Mouse (Mus musculus) B cell, adult 2 months (primary cell): ENCODE results near the gene Gm37240.

Source experiments
- DNase-seq, 2 experiments: peaks; one replicate each; pipeline ENCODE4 v3.0.0; 2022

Gene Gm37240

DNA sequence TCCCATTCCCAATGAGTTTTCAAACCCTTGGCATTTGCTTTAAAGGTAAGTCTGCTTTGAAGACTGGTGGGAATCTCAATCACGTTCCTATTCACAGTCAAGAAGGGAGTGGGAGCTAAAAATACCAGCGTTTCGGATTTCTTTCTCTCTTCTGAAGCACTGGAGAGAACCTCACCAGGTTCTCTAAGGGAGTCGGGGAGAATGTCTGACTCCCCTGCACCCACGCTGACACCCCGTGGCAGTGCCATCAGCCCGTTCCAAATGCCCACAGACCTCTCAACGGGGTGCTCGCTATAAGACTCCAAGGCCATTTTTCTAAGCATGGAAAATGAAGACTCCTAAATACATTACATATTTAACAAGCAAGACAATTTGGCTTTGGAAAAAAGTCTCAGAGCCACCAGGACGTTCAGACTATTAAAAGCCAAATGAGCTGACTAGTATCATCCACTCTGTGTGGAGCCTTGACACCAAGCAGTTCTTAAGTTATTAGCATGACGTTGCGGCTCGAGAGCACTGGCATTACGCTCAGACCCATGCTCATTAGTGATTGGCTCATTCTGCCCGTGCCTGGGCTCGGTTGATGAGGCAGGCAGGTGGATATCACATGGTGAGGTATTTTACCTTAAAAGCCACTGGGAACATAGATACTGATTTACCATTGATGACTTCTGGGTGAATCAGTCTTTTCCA is 508.5 kb downstream of the Gm37240 start:
- no peak for DNase-seq

DNA sequence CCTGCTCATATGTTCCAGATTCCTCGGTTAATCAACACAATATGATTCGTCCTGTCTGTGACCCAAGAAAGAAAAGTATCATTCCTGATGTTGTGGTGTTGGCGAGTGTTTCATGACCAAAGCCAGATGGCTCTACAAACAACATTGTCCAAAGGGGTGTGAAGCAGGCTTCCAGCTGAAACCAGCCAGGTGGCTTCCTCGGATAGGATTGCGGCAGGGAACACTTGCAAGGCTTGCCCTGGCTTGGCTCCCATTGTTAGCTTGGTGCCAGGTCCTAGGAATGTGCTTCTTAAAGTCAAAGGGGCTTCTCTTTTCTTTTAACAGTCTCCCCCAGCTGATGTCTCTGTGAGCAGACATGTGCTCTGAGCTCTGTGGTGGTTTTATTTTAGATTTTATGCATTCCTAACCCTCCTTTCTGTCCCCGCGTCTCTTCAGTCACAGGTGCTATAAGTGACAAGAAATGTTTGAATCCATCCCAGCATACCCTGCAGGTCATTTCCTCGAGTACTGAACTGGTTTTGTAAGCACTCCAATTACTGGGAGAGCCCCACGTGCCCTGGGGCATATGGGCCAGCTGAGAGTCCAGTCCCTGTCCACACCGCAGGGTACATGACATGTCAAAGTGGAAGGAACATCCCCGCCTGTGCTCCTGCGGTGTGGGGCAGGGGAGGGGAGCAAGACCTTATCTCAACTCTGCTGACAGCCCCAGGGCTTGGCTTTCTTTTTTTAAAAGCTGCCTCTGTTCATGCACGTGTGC is 509.2 kb downstream of the Gm37240 start:
- no peak for DNase-seq

DNA sequence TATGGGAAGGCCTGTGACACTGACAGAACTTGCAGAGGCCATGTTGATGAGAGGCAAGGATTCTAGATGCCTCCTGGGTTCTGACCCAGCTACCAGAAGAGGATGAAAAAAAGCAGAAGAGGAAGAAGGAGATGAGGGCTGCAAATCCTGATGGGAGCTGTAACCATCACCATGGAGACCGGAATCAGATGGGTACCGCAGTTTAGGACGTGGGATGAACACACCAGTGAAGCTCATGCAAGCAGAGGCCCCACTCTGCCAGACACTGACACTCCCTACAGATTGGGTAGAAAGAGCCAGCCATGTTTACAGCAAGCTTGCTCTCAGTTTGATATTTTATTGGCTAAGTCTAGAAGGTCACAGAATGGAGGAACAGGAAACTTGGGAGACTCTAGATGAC is 509.8 kb downstream of the Gm37240 start:
- no peak for DNase-seq

DNA sequence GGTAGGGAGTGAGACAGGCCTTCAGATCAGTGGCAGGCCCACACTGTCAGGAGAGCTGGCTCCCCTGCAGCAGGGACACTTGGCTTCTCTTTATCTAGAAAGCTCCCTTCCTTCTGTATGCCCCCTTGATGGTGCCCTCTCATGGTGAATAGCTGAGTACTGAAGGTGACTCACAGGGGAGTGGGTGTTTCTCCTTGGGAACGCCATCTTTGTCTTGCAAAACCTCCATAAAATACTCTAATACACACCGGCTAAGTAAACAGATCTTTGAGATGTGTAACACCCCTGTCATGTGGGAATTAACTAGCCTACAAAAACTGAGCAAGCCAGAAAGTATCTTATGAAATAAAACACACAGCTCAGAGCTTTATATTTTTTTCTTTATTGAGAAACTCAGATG is 510.8 kb downstream of the Gm37240 start:
- DNase-seq: no peak

DNA sequence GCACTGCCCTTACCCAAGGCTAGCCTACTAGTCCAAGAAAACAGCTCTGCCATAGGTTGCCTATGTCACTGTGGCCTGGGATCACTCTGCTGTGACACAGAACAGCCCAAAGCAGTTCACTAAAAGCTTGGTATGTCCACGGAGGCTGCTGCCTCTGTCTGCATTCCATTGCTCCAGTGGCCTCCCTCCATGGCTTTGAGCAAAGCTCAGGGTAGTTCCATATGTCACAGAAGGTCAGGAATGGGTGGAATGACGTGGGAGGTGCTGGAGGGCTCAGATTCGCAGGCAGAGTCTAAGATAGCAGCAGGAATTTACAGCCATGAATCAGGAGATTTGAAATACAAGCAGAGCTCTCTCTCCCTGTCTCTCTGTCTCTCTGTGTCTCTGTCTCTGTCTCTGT is 514.3 kb downstream of the Gm37240 start:
- DNase-seq: no peak

DNA sequence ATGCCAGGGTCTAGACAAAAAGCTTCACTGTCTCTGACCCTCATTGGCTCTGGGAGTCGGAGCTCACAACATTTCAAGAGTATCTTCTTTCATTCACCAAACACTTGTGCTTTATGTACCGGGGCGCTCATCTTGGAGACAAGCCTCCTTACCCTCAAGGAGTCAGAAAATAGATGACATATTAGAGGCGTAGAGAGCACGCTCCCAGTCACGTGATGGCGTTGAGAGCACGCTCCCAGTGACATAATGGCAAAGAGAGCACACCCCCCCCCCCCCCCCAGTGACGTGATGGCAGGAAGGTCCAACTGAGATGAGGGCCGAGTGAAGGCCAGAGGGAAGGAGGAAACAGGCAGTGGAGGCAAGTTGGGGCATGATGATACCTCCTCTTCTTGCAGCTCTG is 517.5 kb downstream of the Gm37240 start:
- no peak for DNase-seq

DNA sequence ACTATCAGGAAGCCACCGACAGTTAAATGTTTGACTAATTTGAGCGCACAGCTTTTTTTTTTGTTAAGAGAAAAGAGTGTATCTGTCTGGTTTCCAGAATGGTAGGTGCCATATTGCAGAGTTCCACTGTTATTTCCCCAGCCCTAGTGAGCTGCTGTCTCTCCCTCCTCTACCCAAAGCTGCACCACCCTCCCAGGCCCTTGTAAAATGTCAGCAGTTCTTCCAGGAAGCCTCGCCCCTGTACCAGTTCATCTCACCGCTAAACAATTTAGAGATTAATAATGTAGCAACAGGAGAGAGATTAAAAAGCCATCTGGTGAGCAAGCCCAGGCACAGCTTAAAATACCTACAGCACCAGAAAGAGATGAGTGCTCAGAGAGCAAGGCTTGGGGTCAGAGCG is 518.2 kb downstream of the Gm37240 start:
- DNase-seq: no peak

DNA sequence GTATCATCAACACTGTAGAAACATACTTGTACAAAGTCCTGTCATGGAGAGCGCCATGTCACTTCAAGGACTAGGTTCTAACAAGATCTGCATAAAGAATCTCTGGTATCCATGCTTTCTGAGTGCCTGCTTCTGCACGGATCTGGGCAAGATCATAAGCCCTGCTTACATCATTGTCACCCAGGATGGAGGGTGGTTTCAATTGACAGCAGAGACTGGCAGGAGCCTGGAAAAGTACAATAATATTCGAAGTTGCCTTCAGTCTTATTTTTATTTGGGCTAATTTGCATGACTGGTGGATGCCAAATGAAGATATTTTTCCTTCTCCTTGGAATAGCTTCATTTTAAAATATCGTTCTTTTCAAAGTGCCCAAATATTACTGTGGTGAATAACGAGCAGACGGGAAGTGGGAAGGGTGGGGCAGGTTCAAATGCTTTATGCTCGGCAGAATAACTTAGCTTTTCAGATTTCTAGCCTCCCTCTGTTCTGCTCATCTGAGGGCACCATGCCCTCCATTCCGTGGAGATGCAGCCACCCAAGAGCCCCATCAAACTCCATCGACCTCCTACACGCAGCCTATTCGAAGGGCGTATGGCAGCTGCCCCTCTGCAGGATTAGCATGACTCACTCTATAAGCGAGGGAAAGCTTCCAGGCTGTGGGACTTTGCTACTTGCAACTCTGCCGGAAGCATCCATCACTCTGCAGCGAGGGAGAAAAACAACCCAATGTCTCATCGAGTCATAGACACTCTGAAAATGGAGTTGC is 518.8 kb downstream of the Gm37240 start:
- DNase-seq: no peak

DNA sequence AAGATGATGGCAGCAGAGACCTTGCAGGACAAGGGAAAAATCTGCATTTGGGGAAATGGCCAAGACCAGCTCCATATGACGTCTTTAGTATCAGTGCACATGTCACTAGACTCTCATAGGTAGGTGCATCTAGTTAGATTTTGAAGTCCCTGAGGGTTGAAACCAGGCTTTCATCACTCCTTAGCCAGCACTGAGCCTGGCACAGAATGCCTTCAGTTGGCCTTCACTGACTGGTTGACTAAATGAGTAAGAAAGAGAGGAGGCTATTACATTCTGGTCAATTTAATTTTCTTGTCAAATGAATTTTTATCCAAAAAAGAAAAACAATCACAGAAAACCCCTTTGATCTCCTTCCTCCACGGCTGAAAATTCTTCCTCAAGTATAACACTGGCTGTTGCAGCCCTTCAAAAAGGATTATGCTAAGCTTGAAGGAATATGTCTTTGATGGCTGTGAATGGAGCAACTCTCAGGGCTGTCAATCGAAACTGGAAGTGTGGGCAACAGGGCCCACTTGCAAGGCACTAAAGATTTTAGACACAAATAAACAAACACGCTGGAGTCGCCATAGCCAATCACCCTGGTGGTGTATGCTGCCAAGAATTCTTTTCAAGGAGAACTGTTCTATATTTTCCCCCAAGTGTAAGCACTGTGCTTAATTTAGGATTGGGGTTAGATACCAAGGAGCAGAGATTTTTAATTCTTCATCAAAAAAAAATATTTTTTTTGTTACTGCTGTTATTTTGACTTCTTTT is 522.6 kb downstream of the Gm37240 start:
- no peak for DNase-seq

DNA sequence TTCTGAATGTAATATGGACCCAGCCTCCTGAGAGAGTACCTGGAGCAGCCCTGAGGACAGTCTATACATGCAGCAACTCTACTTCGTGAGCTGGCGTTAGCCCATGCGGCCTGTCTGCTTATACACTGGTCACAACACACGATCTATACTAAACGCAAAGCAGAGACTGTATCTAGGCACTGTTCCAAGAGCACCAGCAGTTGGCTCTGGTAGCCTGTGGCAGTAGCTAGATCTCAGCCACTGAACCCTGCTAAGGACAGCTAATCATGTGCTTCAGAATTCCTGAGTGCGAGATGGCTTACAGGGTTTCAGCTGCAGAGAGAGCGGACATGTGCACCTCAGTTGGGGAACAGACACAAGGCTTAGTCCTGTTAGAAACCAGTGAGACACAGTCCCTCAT is 524.4 kb downstream of the Gm37240 start:
- no peak for DNase-seq

DNA sequence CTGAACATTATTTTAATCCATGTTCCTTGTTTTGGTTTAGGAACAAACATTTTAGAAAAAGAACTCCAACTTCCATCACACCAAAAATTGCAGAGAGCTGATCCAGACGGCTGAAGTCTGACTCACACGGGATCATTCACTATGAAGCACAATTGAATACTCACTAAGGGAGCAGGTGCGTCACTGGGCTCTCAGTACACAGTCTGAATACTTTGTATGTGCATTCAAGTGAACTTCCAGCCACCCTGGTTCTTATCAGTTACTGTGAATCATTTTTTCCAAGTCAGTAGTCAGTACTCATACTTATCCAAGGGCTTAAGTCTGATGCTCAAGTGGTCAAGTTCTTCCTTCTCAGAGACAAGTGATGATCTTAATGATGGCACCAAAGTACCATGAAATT is 530.9 kb downstream of the Gm37240 start:
- DNase-seq: no peak

DNA sequence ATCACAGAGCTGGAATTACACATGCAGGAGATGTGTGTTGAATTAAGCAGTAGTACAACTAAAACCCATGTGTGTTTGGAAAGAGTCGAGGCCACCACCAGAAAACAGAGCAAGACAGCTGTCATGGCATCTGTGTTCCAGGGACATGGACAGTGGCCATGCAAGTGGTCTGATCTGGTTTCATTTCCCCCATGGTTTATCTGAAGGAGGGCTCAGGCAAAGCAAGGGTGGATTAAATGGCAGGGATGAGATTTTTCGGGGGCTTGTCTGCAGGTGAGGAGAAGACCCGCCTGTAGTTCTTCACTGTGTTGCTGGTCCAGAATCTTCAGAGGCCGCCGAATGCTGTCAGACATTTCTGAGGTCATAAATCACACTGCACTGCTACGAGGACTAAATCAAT is 539.3 kb downstream of the Gm37240 start:
- DNase-seq: no peak

DNA sequence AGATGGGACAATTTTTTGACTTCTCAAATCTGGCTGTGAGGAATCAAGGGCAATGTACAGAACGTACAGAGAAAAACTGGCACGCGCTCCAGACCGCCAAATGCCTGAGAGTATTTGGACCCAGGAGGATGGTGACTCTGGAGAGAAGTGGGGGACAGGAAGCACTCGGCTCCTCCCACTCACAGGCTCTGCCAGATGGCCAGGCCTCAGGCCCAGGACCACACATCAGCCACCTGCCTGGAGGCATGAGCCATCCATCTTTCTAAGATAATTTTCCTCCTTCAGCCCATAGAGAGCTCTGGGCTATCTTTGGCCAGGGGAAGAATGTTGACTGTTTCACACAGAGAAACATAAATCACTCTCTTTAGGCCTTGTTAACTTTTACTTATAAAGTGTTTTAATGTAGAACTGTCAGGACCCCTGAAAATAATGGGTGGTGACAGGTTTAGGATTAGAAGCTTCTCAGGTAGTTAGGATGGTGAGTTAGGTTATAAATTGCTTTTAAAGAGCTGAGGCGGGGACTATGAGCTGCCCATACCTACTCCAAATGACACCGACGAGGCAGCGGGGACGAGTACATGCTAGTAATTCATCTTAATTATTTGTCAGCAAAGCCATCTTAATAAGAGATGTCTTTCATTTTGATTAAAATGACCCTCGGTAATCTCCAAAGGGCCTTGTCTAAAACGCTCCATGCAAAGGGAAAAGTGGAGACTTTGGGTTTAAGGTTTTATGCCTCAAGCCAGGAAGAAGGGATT is 546.0 kb downstream of the Gm37240 start:
- no peak for DNase-seq

DNA sequence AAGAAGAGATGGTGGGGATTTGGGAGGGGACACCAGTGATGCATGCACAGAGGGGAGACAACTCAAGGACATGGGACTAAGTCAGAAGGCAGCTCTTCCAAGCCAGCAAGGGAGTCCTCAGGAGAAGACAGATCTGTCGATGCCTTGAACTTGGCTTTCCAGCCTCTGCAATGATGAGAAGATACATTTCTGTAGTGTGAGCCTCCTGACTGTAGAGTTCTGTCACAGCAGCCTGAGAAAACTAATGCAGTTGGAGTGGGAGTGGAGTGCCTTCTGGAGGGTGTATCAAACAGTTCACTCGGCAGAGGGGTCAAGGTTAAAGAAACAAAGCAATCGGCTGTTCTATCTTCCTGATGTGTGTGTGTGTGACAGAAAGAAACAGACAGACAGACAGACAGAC is 546.8 kb downstream of the Gm37240 start:
- no peak for DNase-seq

DNA sequence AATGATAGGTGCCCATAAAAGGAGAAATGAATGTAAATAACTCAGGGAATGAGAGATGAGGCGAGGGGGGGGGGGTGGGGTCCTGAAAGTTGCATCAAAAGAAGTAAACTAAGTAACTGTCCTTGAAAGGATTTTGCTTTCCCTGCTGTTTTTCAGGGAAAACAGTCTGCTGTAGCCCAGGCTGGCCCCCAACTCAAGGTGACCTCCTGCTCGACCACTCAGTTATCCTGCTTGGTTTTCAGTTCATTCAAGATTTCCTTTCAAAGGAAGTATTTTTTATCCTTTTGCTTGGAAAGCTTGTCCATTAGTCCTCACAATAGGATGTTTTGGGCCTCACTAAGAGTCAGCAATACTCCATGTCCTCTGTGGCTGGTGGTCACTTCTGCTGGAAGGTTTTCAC is 547.4 kb downstream of the Gm37240 start:
- DNase-seq: no peak

DNA sequence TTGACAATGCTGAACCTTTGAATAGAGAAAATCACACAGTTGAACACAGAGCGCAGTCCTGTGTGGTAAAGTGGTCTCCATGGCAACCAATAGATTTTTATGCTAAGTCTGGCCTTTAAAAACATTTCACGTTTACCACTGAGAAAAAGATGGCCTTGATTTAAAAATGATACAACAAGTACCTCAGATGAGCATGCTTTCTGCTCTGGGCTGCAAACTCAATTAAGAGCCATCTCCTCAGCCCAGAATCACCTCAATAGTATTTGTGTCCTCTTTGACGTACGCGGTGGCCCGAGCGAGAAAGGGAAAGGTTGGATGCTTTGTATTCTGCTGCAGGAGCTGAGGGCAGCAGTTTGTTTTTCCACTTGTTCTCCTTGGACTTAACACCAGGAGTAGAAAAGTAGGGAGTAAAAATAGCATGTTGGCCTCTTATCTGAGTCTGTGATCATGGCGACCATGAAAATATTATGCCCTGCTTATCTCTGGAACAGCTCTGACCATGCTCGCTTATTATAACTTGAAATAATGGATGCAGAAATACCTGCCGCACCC is 548.0 kb downstream of the Gm37240 start:
- no peak for DNase-seq

DNA sequence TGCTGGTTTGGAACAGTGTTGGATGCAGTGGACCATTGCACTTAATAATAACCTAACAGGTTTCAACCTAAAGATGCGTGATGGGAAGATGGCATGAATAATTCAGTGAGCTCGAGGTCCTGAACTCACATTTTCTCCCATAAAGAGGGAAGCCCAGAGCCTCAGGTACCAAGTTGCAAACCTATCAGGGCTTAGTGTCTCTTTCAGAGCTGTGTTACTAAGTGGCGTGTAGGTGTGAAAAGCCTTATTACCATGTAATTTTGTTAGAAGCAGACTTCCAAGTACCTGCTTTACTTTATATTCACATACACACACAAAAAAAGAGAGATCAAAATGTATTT is 548.6 kb downstream of the Gm37240 start:
- DNase-seq: no peak

DNA sequence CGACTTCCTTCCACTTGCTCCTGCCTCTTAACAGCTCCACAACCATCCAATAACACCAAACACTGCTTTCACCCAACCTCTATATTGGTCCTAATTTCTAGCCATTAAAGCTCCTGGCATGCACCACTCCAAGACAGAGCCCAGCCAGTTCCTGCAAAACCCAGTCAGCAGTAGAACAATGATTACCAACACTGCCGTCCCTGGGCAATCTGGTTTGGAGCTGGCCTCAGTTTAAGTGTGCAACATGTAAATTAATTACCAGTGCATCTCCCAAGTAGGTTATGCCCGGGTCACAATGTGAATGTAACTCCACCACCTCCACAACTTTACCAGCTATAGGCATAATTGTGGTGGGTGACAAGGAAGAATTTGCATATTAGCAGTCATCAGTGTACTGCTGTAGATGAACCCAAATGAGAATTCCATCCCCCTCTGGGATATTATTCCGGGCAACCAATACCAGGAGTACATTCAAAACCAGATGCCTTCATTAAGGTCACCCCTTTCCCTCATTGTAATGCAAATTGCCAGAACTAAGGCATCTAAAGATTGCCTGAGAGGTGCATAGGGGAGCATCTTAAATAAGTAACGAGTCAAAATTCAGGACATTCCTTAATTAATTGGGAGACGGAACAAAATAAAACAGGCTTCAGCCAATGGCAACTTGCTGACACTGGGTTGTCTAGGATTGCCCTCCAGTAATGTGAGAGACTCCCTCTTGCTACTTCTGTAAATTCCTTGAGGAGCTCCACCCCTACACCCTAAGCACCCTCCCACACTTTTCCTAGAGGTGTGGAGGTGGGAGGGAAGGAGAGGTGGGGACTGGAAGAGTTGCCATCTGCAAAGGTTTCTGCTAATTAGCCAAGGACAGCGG is 549.2 kb downstream of the Gm37240 start:
- DNase-seq: no peak

DNA sequence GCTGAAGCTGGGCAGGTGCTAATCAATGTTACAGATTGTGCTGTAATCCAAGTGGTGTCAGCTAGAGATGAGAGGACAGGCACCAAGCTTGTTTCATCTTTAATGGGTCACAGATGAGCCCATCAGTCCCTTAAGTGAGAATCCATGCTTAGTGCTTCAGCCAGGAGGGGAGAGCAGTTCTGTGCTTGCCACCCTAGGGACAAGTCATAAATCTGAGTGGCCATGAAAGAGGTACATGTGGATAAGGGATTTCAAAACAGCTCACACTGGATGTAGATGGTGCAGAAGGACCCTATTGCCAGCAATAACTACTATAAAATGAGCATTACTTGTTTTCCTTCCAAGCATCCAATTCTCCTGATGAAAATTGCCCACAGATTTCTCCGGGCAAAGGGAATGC is 551.8 kb downstream of the Gm37240 start:
- DNase-seq: no peak

DNA sequence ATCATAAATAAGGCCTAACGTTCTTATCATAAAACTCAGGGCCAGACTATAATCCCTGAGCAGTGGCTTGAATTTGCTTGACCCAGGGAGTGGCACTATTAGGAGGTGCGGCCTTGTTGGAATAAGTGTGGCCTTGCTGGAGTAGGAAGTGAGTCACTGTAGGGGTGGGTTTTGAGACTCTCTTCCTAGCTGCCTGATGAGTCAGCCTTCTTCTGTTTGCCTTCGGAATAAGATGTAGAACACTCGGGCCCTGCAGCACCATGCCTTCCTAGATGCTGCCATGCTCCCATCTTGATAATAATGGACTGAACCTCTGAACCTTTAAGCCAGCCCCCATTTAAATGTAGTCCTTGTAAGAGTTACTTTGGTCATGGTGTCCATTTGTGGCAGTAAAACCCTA is 555.0 kb downstream of the Gm37240 start:
- DNase-seq: no peak

DNA sequence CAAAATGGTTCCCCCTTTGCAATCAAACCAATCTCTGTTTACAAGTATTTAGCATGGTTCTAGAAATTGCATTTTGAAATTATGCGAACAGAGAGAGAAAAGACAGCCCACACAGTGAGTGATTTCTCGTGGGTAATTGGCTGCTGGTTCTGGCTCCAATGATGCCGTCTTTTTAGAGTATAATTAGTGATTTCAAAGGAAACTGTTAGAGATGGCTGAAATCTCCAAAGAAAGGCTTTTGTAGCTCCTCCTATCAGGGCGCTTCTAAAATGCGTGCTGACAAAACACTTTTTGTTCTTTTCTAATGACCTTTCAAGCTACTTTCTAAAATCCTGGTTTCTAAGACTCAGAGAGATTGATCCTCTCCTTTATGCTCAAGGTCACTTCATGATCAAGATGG is 569.1 kb downstream of the Gm37240 start:
- no peak for DNase-seq
